Mouse (Mus musculus): ENCODE data around the gene She. TPM values are rescaled to one million over a fixed set of nuclear protein-coding genes. Genes with fewer than 3 reads are reported as not detected.

Gene She
- polyA plus RNA-seq, 1 experiment: 0.60 TPM

DNA sequence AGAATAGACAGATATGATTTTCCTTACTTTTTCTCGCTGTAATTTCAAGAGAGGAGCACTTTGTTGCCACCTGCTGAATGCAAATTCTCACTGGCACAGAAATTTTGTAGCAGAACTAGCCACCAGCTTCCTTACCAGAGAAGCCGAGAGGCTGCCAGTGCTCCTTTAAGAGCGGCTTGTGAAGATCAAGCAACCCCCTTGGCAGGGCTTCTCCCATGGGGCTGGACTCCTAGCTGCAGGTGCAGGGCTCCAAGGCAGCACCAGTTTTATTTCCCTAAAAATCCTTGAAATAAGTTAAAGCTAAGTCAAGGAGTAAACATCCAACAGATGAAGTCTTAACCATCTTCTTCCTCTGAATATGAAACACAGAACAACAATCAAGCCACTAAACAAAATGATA lies 19.0 kb upstream of the She start:
- WGBS: 59% methylated on average over 3 of the region's 3 CpGs
- no peak for DNase-seq (ENCODE audit: low read depth, low spot score)

DNA sequence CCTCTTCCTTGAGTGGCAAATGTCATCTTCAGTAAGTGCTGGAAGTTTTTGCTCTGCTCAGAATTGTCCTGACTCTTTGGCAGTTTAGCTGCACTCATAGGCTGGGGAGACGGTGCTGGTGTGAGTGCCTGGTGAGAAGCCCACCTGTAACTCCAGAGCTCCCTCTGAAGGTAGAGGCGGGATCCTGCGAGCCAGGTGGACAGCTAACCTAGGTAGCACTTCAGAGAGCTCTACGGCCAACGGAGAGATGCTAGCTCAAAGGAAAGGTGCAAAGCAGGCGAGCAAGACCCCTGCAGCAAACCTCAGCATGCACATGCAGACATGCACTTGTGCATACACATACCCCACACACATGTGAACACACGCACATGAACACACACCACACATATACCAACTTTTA lies 17.1 kb upstream of the She start:
- WGBS: 76% methylated on average over 7 of the region's 7 CpGs
- no peak for DNase-seq (ENCODE audit: low read depth, low spot score)

GRCm38 (mm10) chr3:89817056-89817455 lies 14.1 kb upstream of the She start:
- DNase-seq (ENCODE audit: low read depth, low spot score): no peak
- WGBS: 64% methylated on average over 4 of the region's 4 CpGs

GRCm38 (mm10) chr3:89818605-89819004 lies 12.6 kb upstream of the She start:
- no peak for DNase-seq (ENCODE audit: low read depth, low spot score)
- WGBS: 34% methylated on average over 3 of the region's 3 CpGs

DNA sequence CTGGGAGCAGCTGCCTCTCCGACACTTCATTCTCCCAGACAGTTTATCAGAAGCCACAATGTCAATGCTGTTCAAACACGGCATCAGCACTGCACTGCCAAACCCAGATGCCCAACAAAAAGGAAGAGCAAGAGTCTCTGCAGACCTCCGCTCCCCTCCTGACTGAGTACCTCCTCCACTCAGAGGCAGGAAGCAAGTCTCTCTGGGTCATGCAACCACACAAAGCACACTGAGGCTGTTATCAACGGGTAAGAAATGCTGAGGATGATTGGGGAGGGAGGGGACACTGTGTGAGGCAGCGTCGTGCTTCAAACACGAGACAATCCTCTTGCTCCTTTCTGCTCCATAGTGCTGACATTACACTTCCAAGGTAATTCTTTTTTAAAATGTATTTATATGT lies 11.3 kb upstream of the She start:
- WGBS: 50% methylated on average over 7 of the region's 7 CpGs
- no peak for DNase-seq (ENCODE audit: low read depth, low spot score)

DNA sequence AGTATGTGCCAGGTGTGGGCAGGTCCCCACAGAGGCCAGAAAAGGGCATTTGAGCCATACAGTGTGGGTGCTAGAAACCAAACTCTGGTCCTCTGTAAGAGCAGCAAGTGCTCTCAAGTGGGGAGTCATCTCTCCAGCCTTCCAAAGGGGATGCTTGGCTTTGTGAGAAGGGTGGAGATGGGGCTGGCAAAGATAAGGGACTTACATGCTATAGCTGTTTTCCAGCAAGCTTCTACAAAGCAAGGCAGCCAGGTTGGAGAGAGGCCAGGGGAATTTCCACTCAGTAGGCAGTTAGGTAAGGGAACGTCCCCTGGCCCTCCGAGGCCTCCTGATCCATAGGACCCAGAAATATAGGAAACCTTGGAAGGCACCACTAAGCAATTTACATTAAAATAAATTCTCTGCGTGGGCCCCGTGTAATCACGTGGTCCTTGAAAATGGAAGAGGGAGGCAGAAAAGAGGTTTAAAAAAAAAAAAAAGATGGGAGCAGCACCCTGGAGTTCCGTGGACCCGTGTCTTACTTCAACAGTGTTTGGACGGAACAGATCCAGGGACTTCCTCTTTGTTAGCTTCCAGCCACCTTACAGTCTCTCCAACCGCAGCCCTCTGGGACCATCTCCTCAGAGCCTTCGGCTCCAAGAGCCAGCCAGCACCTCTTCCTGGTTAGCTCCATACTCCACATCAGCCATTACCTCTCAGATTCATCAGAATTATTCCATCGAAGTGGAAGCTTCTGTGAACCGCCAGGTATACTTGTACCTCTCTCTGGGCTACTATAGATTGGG lies 10.7 kb upstream of the She start:
- 80% methylated on average over 12 of the region's 12 CpGs for WGBS
- no peak for DNase-seq (ENCODE audit: low read depth, low spot score)

GRCm38 (mm10) chr3:89821096-89821513 lies 10.1 kb upstream of the She start:
- no peak for DNase-seq (ENCODE audit: low read depth, low spot score)
- 75% methylated on average over 11 of the region's 11 CpGs for WGBS

GRCm38 (mm10) chr3:89821548-89822480 lies 9.4 kb upstream of the She start:
- 64% methylated on average over 10 of the region's 10 CpGs for WGBS
- DNase-seq (ENCODE audit: low read depth, low spot score): no peak

- 34% methylated on average over 2 of the region's 2 CpGs for WGBS
- no peak for DNase-seq (ENCODE audit: low read depth, low spot score)
These were observed 7.6 kb upstream of the She start for GRCm38 (mm10) chr3:89823594-89823993.

GRCm38 (mm10) chr3:89826295-89826694 lies 4.9 kb upstream of the She start:
- 72% methylated on average over 3 of the region's 3 CpGs for WGBS
- DNase-seq (ENCODE audit: low read depth, low spot score): no peak

GRCm38 (mm10) chr3:89835362-89835761 lies 4.2 kb downstream of the She start:
- 26% methylated on average over 8 of the region's 8 CpGs for WGBS
- peak; percentile 10 for DNase-seq (ENCODE audit: low read depth, low spot score)

DNA sequence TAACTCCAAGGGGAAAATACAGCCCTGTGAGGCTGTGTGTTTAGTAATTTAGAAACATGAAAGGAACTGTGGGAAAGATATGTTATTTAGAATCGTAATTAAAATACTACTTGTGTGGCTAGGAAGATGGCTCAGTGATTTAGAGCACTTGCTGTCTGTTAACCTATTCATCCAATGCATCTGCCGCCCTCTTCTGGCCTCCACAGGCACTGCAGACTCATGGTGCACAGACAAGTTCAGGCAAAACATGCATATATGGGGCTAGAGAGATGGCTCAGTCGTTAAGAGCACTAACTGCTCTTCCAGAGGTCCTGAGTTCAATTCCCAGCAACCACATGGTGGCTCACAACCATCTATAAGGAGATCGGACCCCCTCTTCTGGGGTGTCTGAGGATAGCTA lies 11.1 kb downstream of the She start:
- 76% methylated on average over 4 of the region's 4 CpGs for WGBS
- DNase-seq (ENCODE audit: low read depth, low spot score): no peak

- WGBS: 39% methylated on average over 9 of the region's 9 CpGs
- no peak for DNase-seq (ENCODE audit: low read depth, low spot score)
These were observed 12.0 kb downstream of the She start for GRCm38 (mm10) chr3:89843148-89843547.

DNA sequence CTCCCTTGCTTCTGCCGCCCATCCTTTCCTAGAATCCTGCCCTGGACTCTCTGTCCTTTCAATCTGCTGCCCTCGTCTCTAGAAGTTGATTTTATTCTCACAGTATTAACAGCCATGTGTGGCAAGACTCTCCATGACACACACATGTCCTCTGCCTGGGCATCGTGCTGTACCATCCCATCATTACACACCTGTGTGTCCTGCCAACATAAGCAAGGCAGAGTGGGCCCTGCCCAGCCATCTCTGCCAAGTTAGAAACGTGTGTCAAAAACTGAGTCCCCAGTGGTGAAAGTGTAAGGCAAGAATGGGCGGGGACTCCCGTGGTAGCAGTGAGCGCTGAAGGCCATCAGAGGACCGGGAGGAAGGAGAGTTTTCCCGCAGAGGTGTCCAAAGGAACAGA lies 14.6 kb downstream of the She start:
- WGBS: 63% methylated on average over 9 of the region's 9 CpGs
- no peak for DNase-seq (ENCODE audit: low read depth, low spot score)

- WGBS: 82% methylated on average over 3 of the region's 3 CpGs
- DNase-seq (ENCODE audit: low read depth, low spot score): no peak
These were observed 16.0 kb downstream of the She start for GRCm38 (mm10) chr3:89847126-89847525.

GRCm38 (mm10) chr3:89847596-89847995 lies 16.4 kb downstream of the She start:
- no peak for DNase-seq (ENCODE audit: low read depth, low spot score)
- 73% methylated on average over 6 of the region's 6 CpGs for WGBS

DNA sequence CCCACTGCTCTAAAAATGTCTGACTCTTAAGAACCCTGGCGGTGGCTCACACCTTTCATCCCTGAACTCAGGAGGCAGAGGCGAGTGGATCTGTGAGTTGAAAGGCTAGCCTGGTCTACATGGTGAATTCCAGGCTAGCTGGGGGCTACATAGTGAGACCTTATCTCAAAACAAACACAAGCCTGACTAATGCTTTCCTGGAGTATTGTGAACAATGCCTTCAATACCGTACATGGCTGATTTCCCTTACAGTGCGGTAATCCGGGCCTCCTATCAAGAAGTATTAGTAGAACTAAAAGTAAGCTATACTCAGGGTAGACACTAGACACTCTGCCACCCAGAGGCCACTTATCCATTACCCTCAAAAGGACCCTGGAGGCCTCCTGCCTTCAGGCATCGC lies 16.9 kb downstream of the She start:
- 85% methylated on average over 6 of the region's 6 CpGs for WGBS
- no peak for DNase-seq (ENCODE audit: low read depth, low spot score)

DNA sequence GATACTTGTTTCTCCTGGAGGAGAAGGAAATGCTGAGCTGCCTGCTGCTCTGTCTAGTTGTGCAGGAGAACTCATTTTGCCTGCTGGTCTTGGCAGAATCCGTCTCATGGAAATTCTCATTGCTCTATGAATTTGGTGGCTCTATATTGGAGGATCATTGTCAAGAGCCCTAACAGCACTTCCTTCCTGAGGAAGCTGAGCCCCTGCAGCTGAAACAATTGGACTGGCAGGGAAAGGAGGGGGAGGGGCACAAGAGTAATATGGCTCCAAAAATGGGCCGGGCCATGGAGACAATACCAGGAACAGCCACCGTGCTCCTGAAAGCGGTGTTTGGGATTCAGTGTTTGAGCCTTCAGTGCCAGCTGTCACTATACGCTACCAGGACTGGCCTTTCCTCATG lies 22.6 kb downstream of the She start:
- 63% methylated on average over 5 of the region's 5 CpGs for WGBS
- no peak for DNase-seq (ENCODE audit: low read depth, low spot score)

GRCm38 (mm10) chr3:89857353-89857752 lies 26.2 kb downstream of the She start:
- no peak for DNase-seq (ENCODE audit: low read depth, low spot score)
- whole genome bisulfite sequencing: 83% methylated on average over 3 of the region's 3 CpGs

DNA sequence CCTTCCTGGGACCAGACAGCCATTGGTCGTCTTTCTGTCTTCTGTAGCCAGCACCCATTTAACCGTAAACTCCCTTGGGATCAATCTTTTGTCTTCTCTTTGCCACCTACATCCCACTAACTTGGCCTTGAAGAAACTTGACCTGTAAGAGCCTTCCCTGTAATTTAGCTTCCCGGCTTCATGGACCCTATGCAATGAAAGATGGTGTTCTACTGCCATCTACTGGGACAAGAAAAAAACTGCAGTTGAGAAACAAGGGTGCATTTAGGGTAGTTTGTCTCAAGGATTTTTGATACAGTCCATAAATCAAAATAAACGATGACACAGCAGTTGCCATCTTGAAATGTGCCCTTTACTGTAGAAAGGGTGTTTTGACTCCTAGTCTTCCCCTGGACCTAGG lies 27.0 kb downstream of the She start:
- DNase-seq (ENCODE audit: low read depth, low spot score): peak; percentile 42
- WGBS: 7% methylated on average over 4 of the region's 4 CpGs

DNA sequence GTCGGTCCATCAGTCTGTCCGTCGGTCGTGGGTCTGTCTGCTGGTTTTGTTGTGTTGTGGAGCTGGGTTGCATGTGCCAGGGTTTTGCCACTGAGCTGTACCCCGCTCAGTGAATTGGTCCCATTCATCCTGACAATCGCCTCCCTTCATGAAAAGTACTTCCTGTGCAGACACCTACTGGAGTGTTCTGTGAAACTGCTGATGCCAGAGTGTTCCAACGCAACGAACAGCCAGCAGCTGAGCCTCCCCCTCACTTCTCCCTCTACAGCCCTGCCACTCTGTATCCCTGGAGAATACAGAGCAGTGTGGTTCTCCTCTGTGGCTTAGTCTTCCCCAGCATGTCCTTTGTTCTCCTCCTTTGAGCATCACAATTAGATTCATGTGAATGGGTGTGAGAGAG lies 27.7 kb downstream of the She start:
- WGBS: 70% methylated on average over 8 of the region's 8 CpGs

More for the DNA sequence above, 27.7 kb downstream of the She start:
- DNase-seq (ENCODE audit: low read depth, low spot score): no peak
